Mouse (Mus musculus) 3T3-L1 (cell line): ENCODE data around the gene Osm.

Experiments
- DNase-seq: peaks from one replicate; pipeline ENCODE4 v3.0.0-alpha.2; 2015; ENCODE audit warnings: low read depth, low spot score

The Osm gene

DNA sequence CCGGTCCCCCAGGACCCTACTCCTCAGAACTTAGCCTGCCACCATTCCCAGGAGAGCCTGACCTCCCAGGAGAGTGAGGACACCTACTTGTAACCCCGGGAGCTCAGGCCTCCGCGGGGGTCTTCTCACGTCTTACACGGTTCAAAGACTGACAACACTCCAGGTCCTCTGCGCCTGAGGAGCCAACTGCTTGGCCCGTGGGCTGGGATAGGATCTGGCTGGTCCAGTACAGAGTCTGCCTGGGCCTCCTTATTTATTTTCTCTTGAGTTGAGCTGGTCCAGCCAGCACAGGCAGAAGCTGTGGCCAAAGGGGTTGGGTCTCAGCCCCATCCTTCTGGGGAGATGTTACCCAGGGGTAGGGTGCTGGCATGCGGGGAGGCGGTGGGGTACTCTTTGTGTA, 21.2 kb upstream of the Osm start:
- DNase-seq: no peak

DNA sequence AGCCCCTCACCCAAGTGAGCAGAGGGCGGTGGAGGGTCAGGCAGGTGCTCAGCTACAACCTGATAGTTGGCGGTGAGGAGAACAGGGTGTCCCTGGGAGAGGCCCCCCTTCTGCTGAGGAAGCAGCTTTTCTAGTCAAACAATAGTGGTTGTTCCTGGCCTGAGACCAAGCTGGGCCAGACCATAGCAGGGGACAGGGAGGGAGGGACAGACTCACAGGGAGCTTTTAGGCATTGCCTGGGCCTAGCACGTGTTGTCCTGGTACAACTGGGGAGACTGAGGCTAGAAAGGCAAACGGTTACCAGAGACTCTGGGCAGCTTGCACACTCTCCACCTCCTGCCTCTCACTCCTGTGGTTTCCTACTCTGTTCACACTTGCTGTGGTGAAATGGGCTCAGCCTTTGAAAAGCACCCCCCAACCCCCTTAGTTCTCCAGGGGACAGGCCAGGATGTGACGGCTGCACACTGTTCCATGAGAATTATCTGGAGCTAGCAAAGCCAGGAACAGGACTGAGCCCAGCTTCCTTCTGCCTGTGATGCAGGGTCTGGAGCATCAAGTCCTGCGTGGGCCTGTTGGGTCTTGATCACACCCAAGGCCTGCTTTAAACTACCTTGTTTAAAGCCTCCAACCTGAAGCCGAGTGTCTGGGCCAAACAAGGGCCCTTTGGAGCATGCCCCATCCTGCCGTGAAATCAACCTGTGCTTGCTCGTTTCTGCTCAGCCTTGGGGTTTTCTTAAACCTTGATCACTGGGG, 19.8 kb upstream of the Osm start:
- no peak for DNase-seq

DNA sequence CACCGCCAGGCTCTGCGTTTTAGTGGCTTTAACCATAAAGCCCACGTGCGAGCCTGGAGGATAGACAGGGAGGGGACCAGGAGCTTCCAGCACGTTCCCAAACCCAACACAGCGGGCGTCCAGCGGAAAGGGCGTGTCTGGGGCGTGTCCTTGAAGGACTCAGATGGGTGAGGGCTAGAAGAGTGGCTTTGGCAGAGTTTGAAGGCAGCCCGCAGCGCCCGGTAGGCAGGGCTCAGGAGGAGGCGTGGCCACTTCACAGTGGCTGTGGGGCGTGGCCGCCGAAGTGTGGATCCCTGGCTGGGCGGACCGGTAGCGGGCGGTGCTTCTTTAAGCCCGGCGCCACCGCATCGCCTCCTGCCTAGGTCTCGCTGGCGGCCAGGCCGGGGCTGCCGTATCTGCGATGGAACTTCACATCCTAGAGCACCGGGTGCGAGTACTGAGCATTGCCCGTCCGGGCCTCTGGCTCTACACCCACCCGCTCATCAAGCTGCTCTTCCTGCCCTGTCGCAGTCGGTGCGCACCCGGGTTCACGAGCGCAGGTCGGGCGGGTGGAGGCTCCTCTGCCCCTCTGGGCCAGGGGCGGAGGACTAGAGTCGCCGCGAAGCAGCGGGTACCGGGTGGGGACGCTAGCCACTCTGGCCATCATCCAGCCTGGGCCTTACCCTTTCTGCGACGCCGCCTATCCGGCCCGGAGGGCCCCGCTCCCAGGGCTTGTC, 18.1 kb upstream of the Osm start, which contains the start of gene Castor1:
TSS of gene Castor1 (plus strand) at position 312 of the 716 bp plus-strand sequence.
- no peak for DNase-seq

DNA sequence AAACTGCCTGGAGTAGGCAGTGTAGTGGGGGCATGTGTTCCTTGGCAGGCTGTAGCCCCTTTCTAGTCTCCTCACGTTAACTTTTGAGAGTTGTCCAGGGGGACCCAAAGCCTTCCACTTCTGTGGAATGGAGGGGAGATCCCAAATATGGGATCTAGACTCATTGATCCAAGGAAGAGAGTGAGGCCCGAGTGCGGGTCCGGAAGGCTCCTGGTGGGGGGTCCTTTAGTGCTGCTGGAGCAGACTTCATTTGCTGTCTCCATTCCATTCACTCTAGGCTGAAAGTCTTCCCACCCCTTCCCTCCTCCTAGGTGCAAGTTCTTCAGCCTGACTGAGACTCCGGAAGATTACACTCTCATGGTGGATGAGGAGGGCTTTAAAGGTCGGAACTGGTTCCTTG, 17.6 kb upstream of the Osm start:
- DNase-seq: no peak

DNA sequence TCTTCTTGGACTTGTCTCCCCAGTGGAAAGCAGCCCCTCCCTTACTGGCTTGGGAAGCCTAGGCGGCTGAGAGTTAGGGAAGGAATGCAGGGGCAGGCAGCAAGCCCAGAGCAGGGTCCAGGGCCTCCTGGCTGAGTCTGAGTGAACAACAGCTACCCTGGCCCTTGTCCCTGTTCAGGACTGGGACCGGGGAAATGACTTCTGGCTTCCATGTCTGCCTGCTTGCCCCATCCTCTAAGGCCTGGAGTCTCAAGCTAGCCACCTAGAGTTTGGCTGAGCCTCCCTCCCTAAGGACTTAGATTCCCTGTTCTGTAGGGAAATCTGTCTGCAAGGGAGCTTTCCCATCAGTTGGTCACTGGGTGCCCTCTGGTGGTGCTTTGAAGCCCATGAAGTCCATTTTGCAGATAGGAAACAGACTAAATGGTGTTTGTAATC, 16.9 kb upstream of the Osm start:
- DNase-seq: peak; percentile 90

DNA sequence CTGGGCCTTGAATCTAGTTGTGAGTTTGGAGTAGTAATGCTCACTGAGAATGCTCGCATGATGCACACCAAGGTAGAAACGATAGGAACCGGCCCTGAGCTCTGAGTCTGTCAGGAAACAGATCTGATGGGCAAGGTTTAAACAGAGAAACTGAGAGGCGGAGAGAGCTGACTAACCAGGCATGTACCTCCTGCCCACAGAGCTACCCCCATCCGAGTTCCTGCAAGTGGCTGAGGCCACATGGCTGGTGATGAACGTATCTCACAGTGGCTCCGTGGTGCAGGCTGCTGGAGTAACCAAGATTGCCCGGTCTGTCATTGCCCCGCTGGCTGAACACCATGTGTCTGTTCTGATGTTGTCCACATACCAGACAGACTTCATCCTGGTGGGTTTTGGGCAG, 16.3 kb upstream of the Osm start:
- no peak for DNase-seq

DNA sequence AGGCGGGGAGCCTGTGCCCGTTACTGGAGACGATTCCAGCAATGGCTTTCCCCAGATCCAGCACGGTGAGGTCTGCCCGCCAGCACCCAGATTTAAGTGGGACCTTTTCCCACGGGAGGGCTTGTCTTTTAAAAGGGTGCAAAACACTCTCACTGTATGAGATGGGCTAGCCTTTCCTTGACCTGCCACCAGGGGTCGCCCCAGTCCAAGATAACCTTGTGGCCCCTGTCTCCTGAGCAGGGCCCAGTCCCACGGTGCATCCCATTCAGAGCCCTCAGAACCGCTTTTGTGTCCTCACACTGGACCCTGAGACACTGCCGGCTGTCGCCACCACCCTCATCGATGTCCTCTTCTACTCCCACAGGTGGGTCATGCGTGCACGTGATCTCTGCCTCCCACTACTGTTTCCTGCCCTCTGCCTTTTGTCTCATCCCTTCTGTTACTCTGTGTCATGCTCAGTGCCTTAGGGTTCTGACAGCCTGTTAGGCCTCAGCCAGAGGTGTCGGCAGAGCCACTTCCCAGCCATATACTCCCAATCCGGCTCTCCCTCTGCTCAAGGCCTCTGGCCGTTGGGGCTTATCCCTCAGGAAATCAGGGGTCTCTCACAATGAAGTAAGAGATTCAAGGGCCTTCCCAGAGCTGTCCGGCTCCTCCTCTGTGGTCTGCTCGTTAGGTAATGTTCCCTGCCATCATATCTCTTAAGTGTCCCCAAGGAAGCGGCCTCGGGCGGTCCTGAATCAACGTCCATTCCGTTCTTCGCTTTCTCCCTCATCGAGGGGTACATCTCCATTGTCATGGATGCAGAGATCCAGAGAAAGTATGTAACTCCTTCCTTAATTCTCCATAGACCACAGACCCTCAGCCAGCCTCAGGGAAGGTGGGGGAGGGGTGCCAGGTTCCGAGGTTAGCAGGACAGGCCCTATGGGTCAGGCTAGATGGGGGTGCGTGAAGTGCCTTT, 15.5 kb upstream of the Osm start:
- DNase-seq: peak; percentile 80

DNA sequence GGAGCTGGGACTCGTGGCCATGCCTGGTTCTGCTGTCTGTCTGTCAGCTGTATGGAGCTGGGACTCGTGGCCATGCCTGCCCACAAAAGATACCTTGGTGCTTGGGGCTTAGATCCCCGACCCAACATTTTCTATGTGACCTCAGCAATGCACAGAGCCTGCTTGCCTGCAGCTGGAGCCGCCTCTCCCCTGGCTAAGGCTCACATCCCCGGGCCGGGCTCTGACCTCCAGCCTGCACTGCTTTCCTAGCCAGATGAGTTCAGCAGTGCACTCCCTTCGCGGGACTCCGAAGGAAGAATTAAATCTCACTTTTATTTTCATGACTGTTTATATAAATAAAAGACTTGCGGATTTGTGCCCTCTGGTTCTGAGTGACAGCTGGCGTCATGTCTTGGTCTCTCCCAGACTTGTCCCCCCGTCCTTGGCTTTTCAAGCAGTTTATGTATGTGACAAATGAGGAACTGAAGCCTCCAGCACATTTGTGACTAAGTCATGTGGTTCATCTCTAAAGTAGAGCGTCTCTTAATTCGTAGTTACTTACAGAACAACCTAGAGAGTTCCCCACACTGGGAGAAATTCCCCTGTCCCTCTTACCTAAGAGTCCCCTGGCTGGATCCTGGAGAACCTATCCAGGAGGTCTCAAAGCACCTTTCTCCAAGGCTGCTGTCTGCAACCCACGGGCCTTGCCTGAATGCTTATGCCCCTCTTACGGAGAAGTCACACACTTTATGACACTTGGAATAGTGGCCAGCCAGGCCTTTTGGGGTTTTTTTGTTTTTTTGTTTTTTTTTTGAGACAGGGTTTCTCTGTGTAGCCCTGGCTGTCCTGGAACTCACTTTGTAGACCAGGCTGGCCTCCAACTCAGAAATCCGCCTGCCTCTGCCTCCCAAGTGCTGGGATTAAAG, 13.9 kb upstream of the Osm start:
- no peak for DNase-seq

DNA sequence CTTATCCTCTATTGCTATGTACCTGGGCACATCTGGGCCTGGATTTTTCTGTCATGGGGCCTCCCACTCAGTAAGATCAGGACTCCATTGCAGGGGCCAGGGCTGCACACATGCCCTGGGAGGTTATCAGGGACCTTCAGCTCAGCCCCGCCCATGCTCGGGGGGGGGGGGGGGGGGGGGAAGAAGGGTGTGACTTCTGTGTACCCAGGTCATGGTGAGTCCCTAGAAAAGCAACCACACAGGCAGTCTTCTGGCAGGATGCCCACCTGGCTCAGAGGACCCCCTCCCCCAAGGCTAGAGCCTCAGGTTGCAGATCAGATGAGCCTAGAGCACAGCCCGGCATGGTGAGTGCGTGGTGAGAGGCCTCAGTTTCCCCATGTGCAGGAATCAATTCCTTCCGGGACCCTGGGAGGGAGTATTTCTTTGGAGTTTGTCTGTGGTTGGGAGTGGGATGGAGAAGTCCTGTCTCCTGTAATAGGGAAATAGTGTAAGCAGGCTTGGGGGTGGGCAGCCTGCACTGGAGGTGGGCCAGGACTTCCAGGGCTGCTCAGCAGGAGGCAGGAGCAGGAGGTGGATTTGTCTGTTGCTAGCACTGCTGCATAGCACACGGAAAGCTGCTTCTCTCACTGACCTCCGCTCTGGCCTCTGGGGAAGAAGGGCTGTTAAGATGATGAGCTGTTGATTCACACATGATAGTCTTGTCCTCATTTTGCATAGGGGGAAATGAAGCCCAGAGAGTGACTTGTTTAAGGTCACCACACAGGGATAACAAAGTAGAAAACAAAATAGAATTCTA, 12.6 kb upstream of the Osm start:
- no peak for DNase-seq

DNA sequence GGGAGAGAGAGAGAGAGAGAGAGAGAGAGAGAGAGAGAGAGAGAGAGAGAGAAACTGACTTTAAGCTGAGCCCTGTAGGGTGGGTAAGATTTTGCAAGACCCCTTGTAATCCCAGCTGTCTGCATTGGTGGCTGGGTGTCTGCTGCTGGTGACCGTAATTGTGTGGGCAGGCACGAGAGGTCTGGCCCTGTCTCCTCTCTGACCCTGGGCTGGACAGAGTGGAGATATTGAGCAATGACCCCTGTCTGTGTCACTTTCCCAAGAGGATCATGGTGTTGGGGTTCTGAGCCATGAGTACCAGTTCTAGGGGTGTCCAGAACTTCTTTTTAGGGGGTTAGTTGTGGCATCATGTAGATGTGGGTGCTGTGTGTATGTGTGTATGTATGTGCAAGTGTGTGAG, 12.0 kb upstream of the Osm start:
- no peak for DNase-seq

DNA sequence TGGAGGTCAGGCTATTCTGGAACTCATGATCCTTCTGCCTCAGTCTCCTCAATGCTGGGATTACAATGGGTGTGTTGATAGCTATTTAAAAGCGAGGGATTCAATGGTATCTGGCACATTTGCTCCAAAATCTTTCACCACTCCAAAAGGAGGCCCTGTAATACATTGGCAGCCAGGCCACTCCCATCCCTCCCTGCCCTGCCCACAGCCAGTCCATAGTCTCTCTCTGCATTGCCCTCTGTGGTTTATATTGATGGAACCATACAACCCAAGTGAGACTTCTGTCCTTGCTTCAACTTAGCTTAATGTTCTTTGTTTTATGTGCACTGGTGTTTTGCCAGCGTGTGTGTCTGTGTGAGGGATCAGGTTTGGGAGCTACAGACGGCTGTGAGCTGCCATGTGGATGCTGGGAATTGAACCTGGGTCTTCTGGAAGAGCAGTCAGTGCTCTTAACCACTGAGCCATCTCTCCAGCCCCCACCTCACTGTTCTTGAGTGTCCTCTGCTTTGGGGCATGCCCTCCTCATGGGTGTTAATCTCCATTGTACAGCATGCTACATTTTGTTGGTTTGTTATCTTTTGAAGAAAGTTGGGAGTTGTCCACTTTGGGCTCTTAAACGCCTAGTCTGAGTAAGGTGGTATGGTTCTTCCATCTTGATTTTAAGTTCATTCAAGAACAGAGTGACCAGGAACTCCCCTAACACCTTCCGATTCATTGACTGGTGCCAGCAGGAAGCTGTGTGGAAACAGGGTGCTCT, 9.5 kb upstream of the Osm start:
- no peak for DNase-seq

DNA sequence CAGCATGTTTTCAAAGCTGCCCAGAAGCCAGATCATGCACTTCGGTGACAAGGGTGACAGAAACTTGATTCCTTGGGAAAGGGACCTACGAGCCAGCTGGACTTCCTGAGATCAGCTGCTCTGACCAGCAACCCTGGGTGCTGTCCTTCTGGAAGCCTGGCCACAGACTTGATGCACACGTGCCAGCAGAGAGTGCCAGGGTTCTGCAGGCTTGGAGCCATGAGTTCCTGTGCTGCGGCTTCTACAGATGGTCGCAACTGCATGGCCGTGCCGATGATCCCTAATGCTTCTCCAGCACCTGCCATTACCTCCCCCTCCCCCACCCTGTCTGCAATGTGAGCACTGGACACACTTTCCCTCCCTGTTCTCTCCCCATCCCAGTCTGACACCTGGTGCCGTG, 7.8 kb upstream of the Osm start:
- DNase-seq: no peak

DNA sequence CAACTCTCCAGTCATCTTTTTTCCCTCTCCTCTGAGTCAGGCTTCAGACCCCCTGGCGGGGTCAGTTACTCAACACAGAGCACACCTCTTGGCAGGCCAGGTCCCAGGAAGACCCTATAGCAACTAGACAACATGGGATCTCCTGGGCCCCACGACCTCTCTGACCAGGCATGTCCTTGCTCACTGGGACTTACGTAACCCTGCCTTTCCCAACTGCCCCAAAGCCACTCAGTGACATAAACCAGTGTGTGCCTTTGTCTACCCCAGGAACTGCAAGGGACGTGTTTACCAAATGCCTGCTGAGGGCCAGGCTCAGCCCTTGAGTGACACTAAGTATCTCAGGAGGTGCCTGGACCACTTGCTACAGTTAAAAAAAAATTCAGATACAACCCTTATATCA, 6.4 kb upstream of the Osm start:
- DNase-seq: no peak

DNA sequence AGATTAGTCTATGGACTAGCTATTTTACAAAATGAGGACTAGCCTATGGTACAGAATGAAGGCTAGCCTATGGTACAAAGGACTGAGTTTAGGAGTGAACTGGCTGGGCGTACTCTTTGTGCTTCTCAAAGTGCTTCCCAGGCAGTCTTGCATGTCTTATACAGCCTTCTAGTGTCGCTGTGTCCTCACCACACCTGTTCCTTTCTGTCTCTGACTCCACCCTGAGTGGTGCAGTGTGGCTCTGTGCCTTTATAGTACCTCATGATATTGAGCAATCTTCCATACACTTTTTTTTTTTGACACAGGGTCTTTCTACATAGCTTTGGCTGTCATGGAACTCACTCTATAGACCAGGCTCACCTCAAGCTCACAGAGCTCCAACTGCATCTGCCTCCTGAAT, 4.8 kb upstream of the Osm start:
- no peak for DNase-seq

DNA sequence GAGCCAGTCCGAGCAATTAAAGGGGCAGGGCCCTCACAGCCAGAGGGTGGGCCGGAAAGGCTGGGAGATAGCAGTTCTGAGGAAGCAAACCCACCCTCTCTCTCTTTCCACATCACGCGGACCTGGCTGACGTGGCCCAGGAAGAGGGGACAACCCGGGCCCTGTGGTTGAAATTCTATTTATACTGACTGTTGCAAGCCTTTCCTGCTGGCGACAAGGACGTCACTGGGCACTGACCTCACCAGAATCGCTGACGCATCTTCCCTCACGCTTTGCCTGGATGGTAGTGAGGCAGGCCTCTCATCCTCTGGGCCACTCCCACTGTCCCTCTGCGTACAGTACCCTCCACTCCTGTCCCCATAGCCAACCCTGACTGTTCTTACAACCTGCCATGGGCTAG, 3.6 kb upstream of the Osm start:
- DNase-seq: no peak

DNA sequence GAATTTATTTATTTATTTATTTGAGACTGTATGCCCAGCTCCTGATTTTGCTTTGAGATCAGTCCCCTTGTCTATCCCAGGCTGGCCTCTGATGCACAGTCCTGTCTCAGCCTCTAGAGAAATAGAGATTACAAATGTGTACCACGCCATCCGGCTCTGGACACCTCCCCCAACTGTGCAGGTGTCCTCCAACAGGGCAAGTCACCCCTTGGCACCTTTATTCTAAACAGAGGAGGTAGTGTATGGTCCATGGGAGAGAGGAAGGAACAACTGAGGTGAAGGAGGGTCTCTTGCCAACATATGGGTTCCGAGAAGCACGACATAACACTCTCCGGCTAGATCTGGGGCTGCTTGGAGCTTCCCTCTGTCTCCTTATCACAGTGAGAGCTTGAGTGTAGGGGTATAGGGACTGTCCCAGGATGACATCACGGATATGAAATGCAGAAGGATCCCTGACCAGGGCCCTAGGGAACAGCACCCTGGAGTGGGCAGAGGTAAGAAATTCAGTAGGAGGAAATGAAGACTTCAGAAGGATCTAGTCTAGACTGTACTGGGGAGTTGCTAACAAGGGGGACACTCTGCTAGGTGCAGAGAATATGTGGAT, 1.1 kb upstream of the Osm start:
- no peak for DNase-seq

DNA sequence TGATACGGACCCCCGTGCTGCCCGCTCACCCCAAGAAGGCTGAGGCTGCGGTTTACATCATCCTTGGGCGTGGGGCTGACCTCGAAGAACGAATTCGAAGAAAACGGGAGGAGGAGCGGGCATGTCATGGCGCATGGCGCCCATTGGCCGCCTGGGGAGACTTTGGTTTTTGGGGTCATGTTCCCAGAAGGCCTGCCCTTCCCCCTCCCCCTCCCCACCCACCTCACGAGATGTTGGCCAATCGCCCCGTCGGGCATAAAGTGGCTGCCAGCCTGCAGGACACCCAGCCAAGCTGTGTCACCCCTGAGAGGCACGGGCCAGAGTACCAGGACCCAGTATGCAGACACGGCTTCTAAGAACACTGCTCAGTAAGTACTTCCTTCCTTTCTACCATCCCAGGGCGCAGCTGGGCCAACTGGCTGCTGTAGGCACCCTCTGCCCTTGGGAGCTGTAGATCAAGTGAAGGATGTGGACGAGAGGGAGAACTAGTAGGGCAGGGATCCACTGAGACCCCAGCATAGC, 387 bp downstream of the Osm start:
- no peak for DNase-seq

DNA sequence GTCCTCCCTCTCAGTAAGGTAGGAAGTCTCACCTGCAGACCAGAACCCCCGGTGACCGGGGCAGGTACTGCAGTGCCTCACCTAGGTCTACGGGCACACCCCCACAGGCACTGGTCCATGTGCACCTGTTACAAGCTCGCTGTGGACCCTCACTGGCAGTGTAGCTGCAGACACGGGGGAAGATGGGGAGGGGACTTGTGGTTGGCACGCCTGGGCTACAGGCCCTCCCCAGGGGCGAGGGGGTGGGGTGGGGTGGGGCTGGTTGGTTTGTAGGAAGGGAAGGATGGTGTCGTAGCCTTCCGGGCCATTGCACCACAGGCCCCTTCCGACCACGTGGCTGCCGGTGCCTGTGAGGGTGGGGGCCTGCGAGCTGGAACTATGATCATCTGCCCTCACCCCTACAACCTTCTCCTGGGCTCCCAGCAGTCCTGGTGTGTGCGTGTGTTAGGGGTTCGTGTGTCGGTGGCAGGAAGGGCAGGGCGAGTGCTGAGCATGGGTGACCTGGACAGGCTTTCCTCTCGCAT, 1.2 kb downstream of the Osm start:
- DNase-seq: no peak

DNA sequence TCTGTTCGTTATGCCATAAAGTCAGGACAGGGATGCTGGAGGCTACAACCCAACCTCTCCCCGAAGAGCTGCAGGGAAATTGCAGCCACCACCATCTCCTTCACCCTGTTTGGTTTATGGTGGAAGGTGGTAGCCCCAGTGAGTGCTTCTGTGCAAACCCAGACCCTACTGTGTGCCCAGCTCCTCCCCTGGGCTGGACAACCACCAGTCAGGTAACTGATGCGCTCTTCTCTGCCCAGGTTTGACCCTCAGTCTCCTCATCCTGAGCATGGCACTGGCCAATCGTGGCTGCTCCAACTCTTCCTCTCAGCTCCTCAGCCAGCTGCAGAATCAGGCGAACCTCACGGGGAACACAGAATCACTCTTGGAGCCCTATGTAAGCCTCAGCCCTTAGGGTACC, 1.9 kb downstream of the Osm start:
- no peak for DNase-seq
